In the genomic region with DNA sequence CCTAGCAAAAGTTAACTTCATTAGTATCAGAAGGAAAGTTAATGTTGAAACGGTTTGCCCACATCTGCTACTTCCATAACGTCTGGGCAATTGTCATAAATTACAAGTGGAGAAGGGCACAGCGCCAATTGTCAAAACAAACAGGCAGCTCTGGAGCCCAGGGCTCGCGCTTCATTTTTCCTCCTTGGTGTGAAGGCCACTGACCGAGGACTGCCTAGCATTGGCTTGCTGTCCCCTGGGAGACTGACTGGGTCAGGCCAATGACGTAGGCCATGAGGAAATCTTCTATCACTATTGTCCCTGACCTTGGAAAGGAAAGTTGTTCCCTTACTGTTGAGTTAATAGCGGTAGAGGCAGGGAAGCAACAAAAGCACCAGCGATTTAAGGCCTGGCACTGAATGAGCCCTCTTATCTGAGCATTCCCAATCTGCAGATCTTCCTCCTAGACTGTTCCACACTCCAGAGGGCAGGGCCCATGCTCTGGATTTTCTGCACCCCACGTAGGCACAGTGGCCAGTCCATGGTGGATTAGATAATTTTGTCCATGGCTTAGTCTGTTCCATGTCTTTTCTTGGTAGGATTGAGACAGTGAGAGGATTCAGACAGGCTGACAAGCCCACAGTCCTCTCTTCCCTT, we compare ENCODE assay signal across 10 mouse cellular contexts. TPM values are rescaled to one million over a fixed set of nuclear protein-coding genes. Genes with fewer than 3 reads are reported as not detected.
DNase-seq lines count a peak whose midpoint lies in the region; ATAC-seq and TF ChIP-seq lines count a peak whose summit lies in the region.
"Had no signal": no experiment of that assay in that cellular context is flagged by ENCODE, and none has a peak within 500 bp of the region (broad histone marks: within the 10 kb centered on the region; RNA-seq: fewer than 3 reads in every experiment).

No protein-coding gene starts in this region.

- ATAC-seq in heart, postnatal 0 days (ENCODE audit: insufficient read depth, low read depth), result peak; percentile 86
- no peak for ATAC-seq in limb, embryonic 15.5 days (ENCODE audit: insufficient number of reproducible peaks, low FRiP score, low TSS enrichment, low read depth)
- no peak for ATAC-seq in monocyte, adult 5-6 weeks (replicated peaks; ENCODE audit: insufficient number of reproducible peaks, low FRiP score, low TSS enrichment, poor library complexity, severe bottlenecking)

- H3K36me3 ChIP-seq in heart, postnatal 0 days (replicated peaks; ENCODE audit: control insufficient read depth, insufficient read depth, low read length), result no peaks in the 10 kb centered on the region
- H3K36me3 ChIP-seq in limb, embryonic 15.5 days, result no peaks in the 10 kb centered on the region
- H3K36me3 ChIP-seq: neural tube, embryonic 12.5 days had no signal

- H3K4me2 ChIP-seq in heart, postnatal 0 days (ENCODE audit: low read depth, low read length), result no peak overlapping the region
- no peak overlapping the region for H3K4me2 ChIP-seq in limb, embryonic 15.5 days
- H3K4me2 ChIP-seq: neural tube, embryonic 12.5 days had no signal

- H3K27ac ChIP-seq in heart, postnatal 0 days (ENCODE audit: low read depth), result peak overlapping the region; percentile 70
- peak overlapping the region; percentile 50 for H3K27ac ChIP-seq in limb, embryonic 15.5 days
- H3K27ac ChIP-seq: neural tube, embryonic 12.5 days had no signal

- H3K27me3 ChIP-seq in heart, postnatal 0 days (ENCODE audit: control insufficient read depth, insufficient read depth, low read length), result no peaks in the 10 kb centered on the region
- H3K27me3 ChIP-seq in limb, embryonic 15.5 days, result no peaks in the 10 kb centered on the region
- H3K27me3 ChIP-seq: neural tube, embryonic 12.5 days had no signal

- peak; percentile 83 for DNase-seq in MN1 (ENCODE audit: low spot score)
- peak; percentile 17 for DNase-seq in brain, embryonic 14.5 days (ENCODE audit: low read depth)
- DNase-seq in heart, postnatal 0 days (ENCODE audit: low spot score), result peak; percentile 54
- peak; percentile 46 for DNase-seq in testis, postnatal 10 days (ENCODE audit: low spot score)
- DNase-seq in thymus, postnatal 4 days, result no peak
- no peak for DNase-seq in yolk sac, embryonic 10.5 days (ENCODE audit: low spot score)

- no peak overlapping the region for H3K9ac ChIP-seq in heart, postnatal 0 days (replicated peaks; ENCODE audit: low read depth, low read length)
- H3K9ac ChIP-seq in limb, embryonic 15.5 days, result no peak overlapping the region
- H3K9ac ChIP-seq: neural tube, embryonic 12.5 days had no signal

- no peak for TF ChIP-seq POLR2A in brain, embryonic 14.5 days (IDR thresholded peaks at IDR 0.05; ENCODE audit: borderline replicate concordance, extremely low read depth, insufficient read depth, insufficient read length, poor library complexity, severe bottlenecking)

- no peak for TF ChIP-seq CTCF in brain, embryonic 14.5 days (IDR thresholded peaks at IDR 0.05; ENCODE audit: borderline replicate concordance, extremely low read depth, insufficient read depth, insufficient read length)
- no peak for TF ChIP-seq CTCF in heart, postnatal 0 days (IDR thresholded peaks at IDR 0.05; ENCODE audit: low read depth)

- WGBS in heart, postnatal 0 days, result 37% methylated on average over 10 of the region's 10 CpGs
- 64% methylated on average over 10 of the region's 10 CpGs for WGBS in limb, embryonic 15.5 days

- no peak for TF ChIP-seq EP300 in heart, postnatal 0 days (IDR thresholded peaks at IDR 0.05; ENCODE audit: low read depth)

- peaks cover 17% of the 10 kb centered on the region for H3K4me1 ChIP-seq in heart, postnatal 0 days (ENCODE audit: control insufficient read depth, insufficient read depth)
- H3K4me1 ChIP-seq in limb, embryonic 15.5 days, result no peaks in the 10 kb centered on the region
- H3K4me1 ChIP-seq: neural tube, embryonic 12.5 days had no signal

- no peak overlapping the region for H3K4me3 ChIP-seq in heart, postnatal 0 days (ENCODE audit: low read depth, low read length)
- no peak overlapping the region for H3K4me3 ChIP-seq in limb, embryonic 15.5 days
- H3K4me3 ChIP-seq: erythroblast, embryonic 14.5 days; neural tube, embryonic 12.5 days had no signal

- no peaks in the 10 kb centered on the region for H3K9me3 ChIP-seq in heart, postnatal 0 days (replicated peaks; ENCODE audit: control insufficient read depth, low read length)
- no peaks in the 10 kb centered on the region for H3K9me3 ChIP-seq in limb, embryonic 15.5 days
- H3K9me3 ChIP-seq: neural tube, embryonic 12.5 days had no signal

RNA-seq across cellular contexts. Expression of a gene that starts 35.0 kb away (rescaled TPM):
- 1.1 and 2.1 TPM in 2 replicates for polyA plus RNA-seq in brain, embryonic 14.5 days (2012; rRNA removed)
- 1.6 and 2.3 TPM in 2 replicates for total RNA-seq in heart, postnatal 0 days (2014; rRNA removed; ENCODE audit: low replicate concordance)
- 1.2 and 2.0 TPM in 2 replicates for polyA plus RNA-seq in heart, postnatal 0 days (2015; fragmentation: Nextera tagmentation; extraction: Ambion mirVana)
- 3.7 and 6.5 TPM in 2 replicates for polyA plus RNA-seq in limb, embryonic 15.5 days (2015; fragmentation: Nextera tagmentation; extraction: Ambion mirVana)
- total RNA-seq in monocyte, adult 5-6 weeks (2017), result 29.4 to 103 TPM (median 30.9 TPM) in 3 replicates
- polyA plus RNA-seq: erythroblast, embryonic 14.5 days had no signal

Comparison
In these comparisons a context has a peak if more than half of its experiments do, and no peak if none do; other contexts are left out.
1. DNase-seq: peak in MN1 (single experiment), brain, embryonic 14.5 days (single experiment), heart, postnatal 0 days (single experiment) and testis, postnatal 10 days (single experiment); none in thymus, postnatal 4 days (single experiment) and yolk sac, embryonic 10.5 days (single experiment).